Mouse (Mus musculus): ENCODE measurements around the gene Nfkbib.
A peak's percentile ranks its signal among the peaks of the same experiment; 100 is the strongest.

The Nfkbib gene

GRCm38 (mm10) chr7:28767462-28767965 is at the start of gene Nfkbib:
Gene Nfkbib, minus strand, starts transcription at chr7:28767512.
- no peak for DNase-seq (ENCODE audit: low read depth, low spot score)

GRCm38 (mm10) chr7:28816920-28817319 is 49.6 kb upstream of the Nfkbib start:
- DNase-seq (ENCODE audit: low read depth, low spot score) = no peak

GRCm38 (mm10) chr7:28816201-28816600 is 48.9 kb upstream of the Nfkbib start:
- no peak for DNase-seq (ENCODE audit: low read depth, low spot score)

- no peak for DNase-seq (ENCODE audit: low read depth, low spot score)
Measured at GRCm38 (mm10) chr7:28815230-28815629, 47.9 kb upstream of the Nfkbib start.

GRCm38 (mm10) chr7:28814306-28815034 is 47.2 kb upstream of the Nfkbib start:
- DNase-seq (ENCODE audit: low read depth, low spot score) = no peak

GRCm38 (mm10) chr7:28812949-28813348 is 45.6 kb upstream of the Nfkbib start:
- no peak for DNase-seq (ENCODE audit: low read depth, low spot score)

- no peak for DNase-seq (ENCODE audit: low read depth, low spot score)
Measured at GRCm38 (mm10) chr7:28812436-28812835, 45.1 kb upstream of the Nfkbib start.

GRCm38 (mm10) chr7:28811640-28812275 is 44.4 kb upstream of the Nfkbib start:
- DNase-seq (ENCODE audit: low read depth, low spot score) = no peak

GRCm38 (mm10) chr7:28811228-28811627 is 43.9 kb upstream of the Nfkbib start:
- DNase-seq (ENCODE audit: low read depth, low spot score) = peak; percentile 94

GRCm38 (mm10) chr7:28810107-28811066 is 43.1 kb upstream of the Nfkbib start:
- DNase-seq (ENCODE audit: low read depth, low spot score) = peak; percentile 99

GRCm38 (mm10) chr7:28809401-28810089 is 42.2 kb upstream of the Nfkbib start:
- peak; percentile 90 for DNase-seq (ENCODE audit: low read depth, low spot score)

- DNase-seq (ENCODE audit: low read depth, low spot score) = peak; percentile 97
Measured at GRCm38 (mm10) chr7:28808957-28809393, 41.7 kb upstream of the Nfkbib start.

- peak; percentile 90 for DNase-seq (ENCODE audit: low read depth, low spot score)
Measured at GRCm38 (mm10) chr7:28808221-28808941, 41.1 kb upstream of the Nfkbib start, which contains the start of gene Hnrnpl. Gene Hnrnpl, plus strand, starts transcription at chr7:28808541.

- DNase-seq (ENCODE audit: low read depth, low spot score) = no peak
Measured at GRCm38 (mm10) chr7:28807641-28808220, 40.4 kb upstream of the Nfkbib start.

- DNase-seq (ENCODE audit: low read depth, low spot score) = peak; percentile 71
Measured at GRCm38 (mm10) chr7:28806869-28807268, 39.6 kb upstream of the Nfkbib start.

GRCm38 (mm10) chr7:28803756-28804155 is 36.4 kb upstream of the Nfkbib start:
- DNase-seq (ENCODE audit: low read depth, low spot score) = no peak

GRCm38 (mm10) chr7:28802846-28803588 is 35.7 kb upstream of the Nfkbib start:
- no peak for DNase-seq (ENCODE audit: low read depth, low spot score)

GRCm38 (mm10) chr7:28801901-28802670 is 34.8 kb upstream of the Nfkbib start:
- DNase-seq (ENCODE audit: low read depth, low spot score) = no peak

GRCm38 (mm10) chr7:28801451-28801850 is 34.1 kb upstream of the Nfkbib start:
- no peak for DNase-seq (ENCODE audit: low read depth, low spot score)

All from A20 (cell line).